In the genomic region with DNA sequence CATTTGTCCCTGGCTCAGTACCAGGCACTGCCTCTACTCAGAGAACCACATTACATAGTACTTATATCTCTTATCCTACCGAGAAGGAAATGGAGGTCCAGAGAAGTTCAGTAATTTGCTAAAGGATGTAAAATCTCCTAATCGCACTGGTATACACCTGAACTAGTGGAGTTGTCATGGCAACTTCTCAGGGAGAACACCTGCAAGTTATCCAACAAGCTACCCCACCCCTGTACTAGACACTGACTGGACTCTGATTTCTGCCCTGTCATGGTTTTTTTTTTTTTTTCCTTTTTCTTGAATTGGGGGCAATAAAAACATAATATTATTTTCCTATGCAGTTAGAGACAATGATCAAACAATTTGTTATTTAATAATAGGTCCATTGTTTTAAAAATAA, we compare ENCODE assay signal across 20 mouse cellular contexts. TPM values are rescaled to one million over a fixed set of nuclear protein-coding genes. Genes with fewer than 3 reads are reported as not detected.
DNase-seq lines count a peak whose midpoint lies in the region; ATAC-seq and TF ChIP-seq lines count a peak whose summit lies in the region.
"Had no signal": no experiment of that assay in that cellular context is flagged by ENCODE, and none has a peak within 500 bp of the region (broad histone marks: within the 10 kb centered on the region; RNA-seq: fewer than 3 reads in every experiment).

No protein-coding gene starts in this region.

- no peaks in the 10 kb centered on the region for H3K9me3 ChIP-seq in limb, embryonic 14.5 days (ENCODE audit: control insufficient read depth, low read length)
- H3K9me3 ChIP-seq in limb, embryonic 10.5 days (replicated peaks), result no peaks in the 10 kb centered on the region
- H3K9me3 ChIP-seq in intestine, embryonic 15.5 days, result no peaks in the 10 kb centered on the region
- no peaks in the 10 kb centered on the region for H3K9me3 ChIP-seq in kidney, embryonic 14.5 days (ENCODE audit: control insufficient read depth, low read length)
- H3K9me3 ChIP-seq: forebrain, embryonic 10.5 days; forebrain, embryonic 13.5 days; heart, embryonic 10.5 days; heart, embryonic 13.5 days; hindbrain, embryonic 12.5 days; hindbrain, embryonic 15.5 days had no signal

- no peak overlapping the region for H3K4me3 ChIP-seq in limb, embryonic 14.5 days (replicated peaks; ENCODE audit: low read length)
- H3K4me3 ChIP-seq in limb, embryonic 10.5 days, result no peak overlapping the region
- peak overlapping the region; percentile 63 for H3K4me3 ChIP-seq in brown adipose tissue, adult 24 weeks (ENCODE audit: insufficient read depth, low read depth, low read length)
- no peak overlapping the region for H3K4me3 ChIP-seq in intestine, embryonic 15.5 days (replicated peaks)
- H3K4me3 ChIP-seq in small intestine, adult 2 months (ENCODE audit: low read depth, low read length), result peak overlapping the region; percentile 40; the same call in 1 of the 2 replicates
- no peak overlapping the region for H3K4me3 ChIP-seq in kidney, embryonic 14.5 days (ENCODE audit: low read length)
- H3K4me3 ChIP-seq: forebrain, embryonic 10.5 days; forebrain, embryonic 13.5 days; heart, embryonic 10.5 days; heart, embryonic 13.5 days; hindbrain, embryonic 12.5 days; hindbrain, embryonic 15.5 days had no signal

- 60% methylated on average over 2 of the region's 2 CpGs for WGBS in limb, embryonic 14.5 days
- 93% methylated on average over 2 of the region's 2 CpGs for WGBS in limb, embryonic 10.5 days
- 64% methylated on average over 2 of the region's 2 CpGs for WGBS in intestine, embryonic 15.5 days
- WGBS in small intestine, adult 2 months, result 26% methylated on average over 2 of the region's 2 CpGs
- 71% methylated on average over 2 of the region's 2 CpGs for WGBS in kidney, embryonic 14.5 days

- TF ChIP-seq POLR2A in limb, embryonic 14.5 days (IDR thresholded peaks at IDR 0.05; ENCODE audit: borderline replicate concordance, extremely low read depth, insufficient read depth, insufficient read length), result no peak
- TF ChIP-seq POLR2A in small intestine, adult 2 months (IDR thresholded peaks at IDR 0.05; ENCODE audit: low read depth, low read length), result no peak

- no peak overlapping the region for H3K27ac ChIP-seq in limb, embryonic 14.5 days (replicated peaks; ENCODE audit: low read depth, low read length)
- no peak overlapping the region for H3K27ac ChIP-seq in limb, embryonic 10.5 days
- peak overlapping the region; percentile 93 for H3K27ac ChIP-seq in brown adipose tissue, adult 24 weeks (replicated peaks; ENCODE audit: low read depth, low read length)
- H3K27ac ChIP-seq in intestine, embryonic 15.5 days, result peak overlapping the region; percentile 24
- H3K27ac ChIP-seq in small intestine, adult 2 months (ENCODE audit: insufficient read depth, low read depth, low read length), result peak overlapping the region; percentile 87
- no peak overlapping the region for H3K27ac ChIP-seq in kidney, embryonic 14.5 days (ENCODE audit: low read depth, low read length)
- H3K27ac ChIP-seq: forebrain, embryonic 10.5 days; forebrain, embryonic 13.5 days; heart, embryonic 10.5 days; heart, embryonic 13.5 days; hindbrain, embryonic 12.5 days; hindbrain, embryonic 15.5 days had no signal

- H3K36me3 ChIP-seq in limb, embryonic 14.5 days (ENCODE audit: control insufficient read depth, insufficient read depth, low read length), result no peaks in the 10 kb centered on the region
- H3K36me3 ChIP-seq in limb, embryonic 10.5 days, result no peaks in the 10 kb centered on the region
- H3K36me3 ChIP-seq in intestine, embryonic 15.5 days, result no peaks in the 10 kb centered on the region
- H3K36me3 ChIP-seq in small intestine, adult 2 months (ENCODE audit: control insufficient read depth, insufficient read depth, low read length), result peaks cover 3% of the 10 kb centered on the region
- no peaks in the 10 kb centered on the region for H3K36me3 ChIP-seq in kidney, embryonic 14.5 days (ENCODE audit: control insufficient read depth, insufficient read depth, low read length)
- H3K36me3 ChIP-seq: forebrain, embryonic 10.5 days; heart, embryonic 10.5 days; heart, embryonic 13.5 days; hindbrain, embryonic 12.5 days; hindbrain, embryonic 15.5 days had no signal

- no peak for TF ChIP-seq CTCF in small intestine, adult 2 months (IDR thresholded peaks at IDR 0.05; ENCODE audit: extremely low read depth, insufficient read length, insufficient replicate concordance, low read depth, low read length)

- 0 out of 2 replicates have a peak, but pooled peaks have one; percentile 19 for ATAC-seq in limb, embryonic 14.5 days (ENCODE audit: low FRiP score, low read depth)
- ATAC-seq in intestine, embryonic 15.5 days, result peak; percentile 63
- ATAC-seq in kidney, embryonic 14.5 days (ENCODE audit: low FRiP score, low TSS enrichment), result no peak
- ATAC-seq: CD4-positive, CD25-positive, alpha-beta regulatory T cell, adult 4 months; forebrain, embryonic 13.5 days had no signal

- H3K4me1 ChIP-seq in limb, embryonic 14.5 days (ENCODE audit: control insufficient read depth, insufficient read depth, low read length), result peaks cover 10% of the 10 kb centered on the region
- peaks cover 37% of the 10 kb centered on the region for H3K4me1 ChIP-seq in limb, embryonic 10.5 days
- peaks cover 13% of the 10 kb centered on the region; the same call in 1 of the 2 replicates for H3K4me1 ChIP-seq in brown adipose tissue, adult 24 weeks (ENCODE audit: control insufficient read depth, insufficient read depth, insufficient read length, low read length)
- H3K4me1 ChIP-seq in intestine, embryonic 15.5 days (replicated peaks), result no peaks in the 10 kb centered on the region
- peaks cover 6% of the 10 kb centered on the region; the same call in 1 of the 2 replicates for H3K4me1 ChIP-seq in small intestine, adult 2 months (ENCODE audit: control insufficient read depth, insufficient read depth, insufficient read length, low read length)
- peaks cover 5% of the 10 kb centered on the region; the same call in 1 of the 2 replicates for H3K4me1 ChIP-seq in kidney, embryonic 14.5 days (ENCODE audit: control insufficient read depth, insufficient read depth, low read length)

- DNase-seq in limb, embryonic 14.5 days (ENCODE audit: low spot score), result no peak
- DNase-seq in limb, embryonic 10.5 days (ENCODE audit: low spot score), result no peak
- DNase-seq: adrenal gland, adult 2 months; adrenal gland, postnatal 14 days; cerebellum, adult 18-20 months; cerebellum, adult 9-10 months; gastrocnemius, postnatal 14 days; heart, adult 18-20 months; heart, postnatal 14 days had no signal

- H3K4me2 ChIP-seq in limb, embryonic 14.5 days (replicated peaks; ENCODE audit: low read depth, low read length, severe bottlenecking), result no peak overlapping the region
- H3K4me2 ChIP-seq in intestine, embryonic 15.5 days (replicated peaks), result 0 out of 2 replicates have a peak overlapping the region, but pooled peaks have one; percentile 3
- no peak overlapping the region for H3K4me2 ChIP-seq in kidney, embryonic 14.5 days (replicated peaks; ENCODE audit: low read depth, low read length)
- H3K4me2 ChIP-seq: forebrain, embryonic 13.5 days; heart, embryonic 13.5 days; hindbrain, embryonic 12.5 days; hindbrain, embryonic 15.5 days had no signal

- H3K27me3 ChIP-seq in limb, embryonic 14.5 days (ENCODE audit: control insufficient read depth, insufficient read depth, low read length), result no peaks in the 10 kb centered on the region
- H3K27me3 ChIP-seq in limb, embryonic 10.5 days (ENCODE audit: low read depth, poor library complexity, severe bottlenecking), result 0 out of 2 replicates have a peak, but pooled peaks cover 6% of the 10 kb centered on the region
- H3K27me3 ChIP-seq in intestine, embryonic 15.5 days (replicated peaks), result no peaks in the 10 kb centered on the region
- no peaks in the 10 kb centered on the region for H3K27me3 ChIP-seq in small intestine, adult 2 months (ENCODE audit: control insufficient read depth, insufficient read depth, low read length)
- H3K27me3 ChIP-seq in kidney, embryonic 14.5 days (ENCODE audit: control insufficient read depth, insufficient read depth, low read length), result no peaks in the 10 kb centered on the region
- H3K27me3 ChIP-seq: heart, embryonic 13.5 days; hindbrain, embryonic 15.5 days had no signal

- no peak overlapping the region for H3K9ac ChIP-seq in limb, embryonic 14.5 days (ENCODE audit: low read depth, low read length, severe bottlenecking)
- H3K9ac ChIP-seq in intestine, embryonic 15.5 days, result no peak overlapping the region
- no peak overlapping the region for H3K9ac ChIP-seq in kidney, embryonic 14.5 days (ENCODE audit: low read depth, low read length)
- H3K9ac ChIP-seq: forebrain, embryonic 13.5 days; heart, embryonic 13.5 days; hindbrain, embryonic 12.5 days; hindbrain, embryonic 15.5 days had no signal

RNA-seq across cellular contexts. Expression of a gene that starts 1.8 kb away (rescaled TPM):
- polyA plus RNA-seq in limb, embryonic 14.5 days (2012; rRNA removed), result 1.0 and 1.1 TPM in 2 replicates
- polyA plus RNA-seq in limb, embryonic 14.5 days (2014; fragmentation: Nextera tagmentation; extraction: Ambion mirVana), result 0.92 and 1.2 TPM in 2 replicates
- 1.8 and 2.0 TPM in 2 replicates for polyA plus RNA-seq in limb, embryonic 10.5 days (2016; fragmentation: Nextera tagmentation; extraction: Ambion mirVana)
- 1.7 and 3.1 TPM in 2 replicates for polyA plus RNA-seq in brown adipose tissue, adult 24 weeks (2012; ENCODE audit: insufficient read depth, insufficient read length, missing spikeins)
- polyA plus RNA-seq in intestine, embryonic 15.5 days (2015; fragmentation: Nextera tagmentation; extraction: Ambion mirVana), result 5.9 and 6.0 TPM in 2 replicates
- polyA plus RNA-seq in small intestine, adult 2 months (2012; rRNA removed), result 6.5 and 21.1 TPM in 2 replicates
- polyA plus RNA-seq in kidney, embryonic 14.5 days (2014; fragmentation: Nextera tagmentation; extraction: Ambion mirVana), result 1.9 and 2.3 TPM in 2 replicates

Comparison
In these comparisons a context has a peak if more than half of its experiments do, and no peak if none do; other contexts are left out.
1. H3K27ac ChIP-seq: peak in brown adipose tissue, adult 24 weeks (single experiment), intestine, embryonic 15.5 days (single experiment) and small intestine, adult 2 months (single experiment); none in limb, embryonic 14.5 days (single experiment), limb, embryonic 10.5 days (single experiment) and kidney, embryonic 14.5 days (single experiment).
2. H3K4me3 ChIP-seq: peak in brown adipose tissue, adult 24 weeks (single experiment) and small intestine, adult 2 months (single experiment); none in limb, embryonic 14.5 days (single experiment), limb, embryonic 10.5 days (single experiment), intestine, embryonic 15.5 days (single experiment) and kidney, embryonic 14.5 days (single experiment).